In the genomic region with DNA sequence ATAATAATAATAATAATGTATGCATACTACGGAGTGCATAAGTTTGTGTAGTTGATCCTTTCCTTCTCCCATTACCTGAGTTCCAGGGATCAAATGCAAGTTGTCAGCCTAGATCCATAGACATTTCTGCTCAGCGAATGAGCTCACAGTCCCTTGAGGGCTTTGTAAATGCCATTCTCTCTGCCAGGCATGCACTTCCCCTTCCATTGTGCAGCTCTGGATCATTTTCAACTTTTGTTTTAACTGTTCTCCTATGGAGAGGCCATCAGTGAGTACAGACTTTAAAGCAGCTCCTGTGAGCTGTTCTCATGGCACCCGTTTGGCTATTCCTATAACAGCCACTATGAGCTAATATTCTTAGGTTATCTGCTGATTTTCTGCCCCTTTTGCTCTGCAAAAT, we compare ENCODE assay signal across 11 mouse cellular contexts.
"Had no signal": no experiment of that assay in that cellular context is flagged by ENCODE, and none has a peak within 500 bp of the region (broad histone marks: within the 10 kb centered on the region; RNA-seq: fewer than 3 reads in every experiment).

No protein-coding gene starts in this region.

- H3K27ac ChIP-seq: left cerebral cortex, adult 2 months; limb, embryonic 10.5 days; liver, embryonic 15.5 days; stomach, postnatal 0 days had no signal

- DNase-seq: kidney, postnatal 25 days; lung, adult 2 months; lung, postnatal 36 days; thymus, postnatal 4 days had no signal

- H3K9ac ChIP-seq: liver, embryonic 15.5 days had no signal

- H3K4me2 ChIP-seq: liver, embryonic 11.5 days; liver, embryonic 15.5 days had no signal

- ATAC-seq: lung, postnatal 0 days; midbrain, embryonic 16.5 days had no signal

- H3K27me3 ChIP-seq: liver, embryonic 15.5 days had no signal

- H3K36me3 ChIP-seq: limb, embryonic 10.5 days; liver, embryonic 15.5 days had no signal

- H3K4me1 ChIP-seq: limb, embryonic 10.5 days; liver, embryonic 15.5 days had no signal

- H3K9me3 ChIP-seq: limb, embryonic 10.5 days; liver, embryonic 15.5 days had no signal

- H3K4me3 ChIP-seq: left cerebral cortex, adult 2 months; limb, embryonic 10.5 days; liver, embryonic 15.5 days had no signal
